Mouse (Mus musculus) hindbrain, embryonic 14.5 days (tissue): ENCODE measurements around the gene Pdzrn4. TPM values are rescaled to one million over a fixed set of nuclear protein-coding genes. Genes with fewer than 3 reads are reported as not detected.

ENCODE experiments used
- ATAC-seq: fragments of 200-750 bp; cut with Nextera tagmentation; 2 replicates; pipeline ENCODE4 v1.8.0; 2017; ENCODE audit warnings: moderate number of reproducible peaks, mild to moderate bottlenecking, moderate TSS enrichment, moderate library complexity; ENCODE audit not compliant: low FRiP score
- DNase-seq: peaks from one replicate; pipeline ENCODE4 v3.0.0-alpha.2; 2015; ENCODE audit warnings: low spot score
- H3K27ac ChIP-seq: fragments of 300-500 bp; sonication (generic); 2 replicates; pipeline ENCODE4 v1.5.1; 2014; ENCODE audit warnings: mild to moderate bottlenecking, moderate library complexity
- H3K27me3 ChIP-seq: fragments of 300-500 bp; sonication (generic); 2 replicates; pipeline ENCODE4 v1.6.1; 2014; ENCODE audit warnings: mild to moderate bottlenecking, low read length, mixed read lengths; ENCODE audit not compliant: control insufficient read depth, insufficient read depth
- H3K36me3 ChIP-seq: fragments of 300-500 bp; sonication (generic); replicated peaks from 2 replicates; pipeline ENCODE4 v1.6.1; 2014; ENCODE audit not compliant: control insufficient read depth, insufficient read depth
- H3K4me1 ChIP-seq: fragments of 300-500 bp; sonication (generic); replicated peaks from 2 replicates; pipeline ENCODE4 v1.6.1; 2014; ENCODE audit warnings: antibody characterized with exemption, low read length, mixed read lengths; ENCODE audit not compliant: control insufficient read depth, insufficient read depth
- H3K4me2 ChIP-seq: fragments of 300-500 bp; sonication (generic); replicated peaks from 2 replicates; pipeline ENCODE4 v1.6.1; 2014; ENCODE audit warnings: mild to moderate bottlenecking, moderate library complexity
- H3K4me3 ChIP-seq: fragments of 300-500 bp; sonication (generic); replicated peaks from 2 replicates; pipeline ENCODE4 v1.5.1; 2014; ENCODE audit warnings: mild to moderate bottlenecking, low read length
- H3K9ac ChIP-seq: fragments of 300-500 bp; sonication (generic); 2 replicates; pipeline ENCODE4 v1.6.1; 2014
- H3K9me3 ChIP-seq: fragments of 300-500 bp; sonication (generic); 2 replicates; pipeline ENCODE4 v1.6.1; 2016; ENCODE audit warnings: low read length; ENCODE audit not compliant: control insufficient read depth
- WGBS: fragments of 180-500 bp; shearing (Covaris S2); extraction: QIAGEN DNeasy Blood & Tissue Kit; methylation state at CpG from one replicate; pipeline ENCODE4 v1.1.7; 2014; 5-methylcytosine and 5-hydroxymethylcytosine counted together
- polyA plus RNA-seq: library from polyadenylated mRNA; unstranded; fragments of >200 nt; fragmentation: Nextera tagmentation; extraction: Ambion mirVana; gene quantifications from 2 replicates; pipeline ENCODE4 v1.2.1, GENCODE M21; 2014

Gene Pdzrn4
- polyA plus RNA-seq, 1 experiment from 2014 or later = 33.5 TPM

DNA sequence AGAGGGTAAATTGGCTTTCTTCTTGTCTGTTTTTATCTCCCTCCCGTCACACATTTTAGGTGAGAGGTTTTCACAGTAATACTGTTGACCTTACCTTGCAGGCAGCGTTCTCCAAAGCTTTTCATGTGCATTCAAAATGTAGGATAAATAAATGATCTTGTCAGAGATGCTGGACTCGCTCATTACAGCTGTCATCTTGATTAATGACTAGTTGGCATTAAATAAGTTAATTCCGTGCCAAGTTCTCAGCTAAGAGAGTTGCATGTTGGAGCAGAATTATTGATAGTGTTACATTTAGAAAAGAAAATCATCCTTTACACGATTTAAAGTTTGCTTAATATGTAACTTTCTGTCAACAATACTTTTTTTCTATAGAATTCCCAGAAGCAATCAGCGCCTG lies 4.9 kb downstream of the Pdzrn4 start:
- Histone ChIP-seq H3K9ac (no peak overlapping the region), H3K4me2 (no peak overlapping the region), H3K4me1 (peaks cover 4% of the 10 kb centered on the region), H3K27ac (no peak overlapping the region), H3K36me3 (no peaks in the 10 kb centered on the region), H3K4me3 (no peak overlapping the region), H3K27me3 (peaks cover 17% of the 10 kb centered on the region), H3K9me3 (no peaks in the 10 kb centered on the region)
- DNase-seq (peak; percentile 59), ATAC-seq (no peak)
- 44% methylated on average over 6 of the region's 6 CpGs for WGBS

GRCm38 (mm10) chr15:92415323-92415722 lies 18.6 kb downstream of the Pdzrn4 start:
- H3K27ac ChIP-seq = no peak overlapping the region
- H3K9me3 ChIP-seq = no peaks in the 10 kb centered on the region
- no peak overlapping the region for H3K4me2 ChIP-seq
- ATAC-seq (no peak), DNase-seq (no peak)
- no peaks in the 10 kb centered on the region for H3K36me3 ChIP-seq
- WGBS = 9% methylated on average over 4 of the region's 4 CpGs
- H3K4me3 ChIP-seq = no peak overlapping the region
- no peak overlapping the region for H3K9ac ChIP-seq
- peaks cover 5% of the 10 kb centered on the region; the same call in 1 of the 2 replicates for H3K4me1 ChIP-seq
- no peaks in the 10 kb centered on the region; the same call in 1 of the 2 replicates for H3K27me3 ChIP-seq

- 74% methylated on average over 6 of the region's 6 CpGs for WGBS
Observed at GRCm38 (mm10) chr15:92416141-92416540, 19.5 kb downstream of the Pdzrn4 start.

GRCm38 (mm10) chr15:92416658-92417057 lies 20.0 kb downstream of the Pdzrn4 start:
- no peaks in the 10 kb centered on the region for H3K9me3 ChIP-seq
- ATAC-seq (no peak), DNase-seq (no peak)
- H3K9ac ChIP-seq = no peak overlapping the region
- peaks cover 5% of the 10 kb centered on the region; the same call in 1 of the 2 replicates for H3K4me1 ChIP-seq
- H3K27ac ChIP-seq = no peak overlapping the region
- H3K4me3 ChIP-seq = no peak overlapping the region
- H3K27me3 ChIP-seq = no peaks in the 10 kb centered on the region; the same call in 1 of the 2 replicates
- no peak overlapping the region for H3K4me2 ChIP-seq
- H3K36me3 ChIP-seq = no peaks in the 10 kb centered on the region
- 37% methylated on average over 7 of the region's 7 CpGs for WGBS

More at GRCm38 (mm10) chr15:92416141-92416540, 19.5 kb downstream of the Pdzrn4 start:
- Histone ChIP-seq H3K9ac (no peak overlapping the region), H3K4me1 (peaks cover 5% of the 10 kb centered on the region; the same call in 1 of the 2 replicates), H3K4me2 (no peak overlapping the region), H3K27ac (no peak overlapping the region), H3K9me3 (no peaks in the 10 kb centered on the region), H3K27me3 (no peaks in the 10 kb centered on the region; the same call in 1 of the 2 replicates), H3K4me3 (no peak overlapping the region), H3K36me3 (no peaks in the 10 kb centered on the region)
- DNase-seq (no peak), ATAC-seq (no peak)

DNA sequence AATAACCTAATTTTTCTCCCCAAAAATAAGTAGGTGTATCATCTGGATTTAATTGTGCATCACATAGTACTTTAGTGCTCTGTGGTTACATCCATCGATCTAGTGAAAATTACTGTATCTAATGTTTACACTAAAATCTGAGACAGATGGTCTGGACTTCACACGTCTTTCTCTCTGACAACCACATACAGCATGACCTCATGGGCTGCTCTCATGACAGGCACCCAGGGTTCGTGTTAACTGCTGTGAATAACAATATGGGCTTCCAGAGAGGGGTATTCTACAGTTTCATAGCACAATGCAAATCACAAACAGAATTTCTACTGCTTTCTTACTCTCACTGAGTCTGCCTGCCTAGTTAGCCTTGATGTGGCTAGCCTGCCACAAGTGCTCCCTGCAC lies 20.4 kb downstream of the Pdzrn4 start:
- no peak for DNase-seq
- Histone ChIP-seq H3K4me3 (no peak overlapping the region), H3K27me3 (no peaks in the 10 kb centered on the region; the same call in 1 of the 2 replicates), H3K4me1 (peaks cover 5% of the 10 kb centered on the region; the same call in 1 of the 2 replicates), H3K9ac (no peak overlapping the region), H3K9me3 (no peaks in the 10 kb centered on the region), H3K36me3 (no peaks in the 10 kb centered on the region), H3K27ac (no peak overlapping the region), H3K4me2 (no peak overlapping the region)
- WGBS = 37% methylated on average over 3 of the region's 3 CpGs
- ATAC-seq = no peak

DNA sequence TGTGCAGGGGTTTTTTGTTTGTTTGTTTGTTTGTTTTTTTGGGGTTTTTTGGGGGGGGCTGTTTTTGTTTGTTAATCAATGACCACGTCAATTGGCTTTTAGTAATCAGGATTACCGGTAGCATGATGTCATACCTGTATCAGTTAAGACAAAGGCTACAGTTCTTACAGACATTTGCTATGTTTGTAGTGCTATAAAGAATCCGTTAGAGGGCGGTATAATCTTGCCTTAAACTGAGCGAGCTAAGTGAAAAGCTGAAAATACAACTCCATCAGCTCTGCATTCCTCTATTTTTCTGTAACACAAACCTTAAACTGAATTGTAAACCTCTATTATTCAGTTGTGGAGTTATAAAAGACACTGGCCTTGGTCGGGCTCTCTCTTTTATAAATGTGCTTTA lies 37.9 kb downstream of the Pdzrn4 start:
- Histone ChIP-seq H3K4me3 (no peak overlapping the region), H3K9ac (no peak overlapping the region), H3K27me3 (no peaks in the 10 kb centered on the region), H3K27ac (no peak overlapping the region), H3K4me2 (no peak overlapping the region), H3K4me1 (no peaks in the 10 kb centered on the region; the same call in 1 of the 2 replicates), H3K9me3 (no peaks in the 10 kb centered on the region), H3K36me3 (no peaks in the 10 kb centered on the region)
- ATAC-seq = no peak
- WGBS = 8% methylated on average over 6 of the region's 6 CpGs
- peak; percentile 86 for DNase-seq

GRCm38 (mm10) chr15:92435306-92435705 lies 38.6 kb downstream of the Pdzrn4 start:
- Histone ChIP-seq H3K27me3 (no peaks in the 10 kb centered on the region), H3K4me3 (no peak overlapping the region), H3K27ac (peak overlapping the region; percentile 36; the same call in 1 of the 2 replicates), H3K36me3 (no peaks in the 10 kb centered on the region), H3K9me3 (no peaks in the 10 kb centered on the region), H3K4me2 (no peak overlapping the region), H3K9ac (no peak overlapping the region), H3K4me1 (no peaks in the 10 kb centered on the region; the same call in 1 of the 2 replicates)
- ATAC-seq (no peak), DNase-seq (no peak)
- 20% methylated on average over 4 of the region's 4 CpGs for WGBS

DNA sequence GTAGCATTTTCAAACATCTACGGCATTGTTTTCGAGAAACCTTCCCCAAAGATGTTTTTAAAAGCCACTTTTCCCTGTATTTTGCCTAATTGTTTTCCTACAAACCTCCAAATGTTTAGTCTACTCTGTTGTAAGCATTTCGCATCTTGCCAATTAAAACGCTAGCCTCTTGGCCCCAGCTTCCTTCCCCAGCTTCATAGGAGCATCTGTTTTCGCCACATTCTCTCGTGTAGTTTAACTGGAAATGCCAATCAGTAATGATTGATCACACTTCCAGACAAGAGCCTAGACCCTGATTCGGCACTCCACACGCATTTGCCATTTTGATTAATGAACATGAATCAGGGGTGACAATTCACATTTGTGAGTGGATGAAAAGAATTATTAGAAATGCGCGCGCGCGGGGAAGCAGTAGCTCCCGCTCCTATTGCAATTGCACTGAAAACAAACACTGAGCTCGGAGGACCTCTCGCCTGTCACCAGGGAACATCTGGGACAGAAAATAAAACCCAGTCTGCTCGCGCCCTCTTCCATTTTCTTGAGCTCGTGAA lies 45.0 kb downstream of the Pdzrn4 start:
- DNase-seq = peak; percentile 55
- Histone ChIP-seq H3K36me3 (no peaks in the 10 kb centered on the region), H3K27me3 (no peaks in the 10 kb centered on the region), H3K9ac (peak overlapping the region; percentile 12), H3K9me3 (no peaks in the 10 kb centered on the region), H3K4me3 (no peak overlapping the region), H3K4me2 (peak overlapping the region; percentile 47), H3K4me1 (peaks cover 11% of the 10 kb centered on the region), H3K27ac (peak overlapping the region; percentile 64)
- no peak for ATAC-seq
- WGBS = 33% methylated on average over 19 of the region's 19 CpGs

GRCm38 (mm10) chr15:92447708-92448147 lies 51.0 kb downstream of the Pdzrn4 start:
- Histone ChIP-seq H3K9me3 (no peaks in the 10 kb centered on the region), H3K4me2 (no peak overlapping the region), H3K27ac (peak overlapping the region; percentile 44; the same call in 1 of the 2 replicates), H3K27me3 (no peaks in the 10 kb centered on the region), H3K36me3 (no peaks in the 10 kb centered on the region), H3K9ac (no peak overlapping the region), H3K4me3 (no peak overlapping the region), H3K4me1 (peaks cover 17% of the 10 kb centered on the region)
- peak; percentile 80 for DNase-seq
- 39% methylated on average over 8 of the region's 8 CpGs for WGBS
- ATAC-seq = 0 out of 2 replicates have a peak, but pooled peaks have one; percentile 34
